Mouse (Mus musculus): ENCODE results near the gene Zfp986.
"Not testable (repeated sequence)": the region's sequence is repeated elsewhere in the genome, so short reads cannot be mapped to it uniquely, and the experiment has no call there.

GRCm38 (mm10) chr4:145836863-145837440, 31.6 kb upstream of the Zfp986 start:
- TF ChIP-seq CTCF (conservative IDR thresholded peaks at IDR 0.05; ENCODE audit: low read length); POU5F1 (IDR thresholded peaks at IDR 0.05; ENCODE audit: borderline replicate concordance, low read length): not testable (repeated sequence)
